Mouse (Mus musculus) MEL (cell line): ENCODE measurements at regions not wholly inside any gene's neighbourhood (a gene's known extent, or its start where the extent isn't known, plus 50 kb on each side); places are given as distances from the start of the nearest gene placed in this dataset.

Experiments
- DNase-seq: peaks from one replicate; pipeline ENCODE4 v3.0.0; 2011; ENCODE audit warnings: low read depth, low spot score
- H3K27ac ChIP-seq: 2 replicates; pipeline ENCODE4 v1.5.1; 2012; ENCODE audit warnings: low read depth, mild to moderate bottlenecking, control low read depth, low read length, moderate library complexity; ENCODE audit not compliant: control insufficient read depth
- H3K27me3 ChIP-seq, 2 experiments: fragments of 150-350 bp in 1 of 2; sonication (generic) in 1 of 2; 2 replicates each; pipeline ENCODE4 v1.6.1; 2012; ENCODE audit warnings: low read length in 2 of 2, mild to moderate bottlenecking in 2 of 2, improper control_type of control experiment in 1 of 2, moderate library complexity in 1 of 2; ENCODE audit not compliant: insufficient read depth in 2 of 2, control insufficient read depth in 1 of 2
- H3K36me3 ChIP-seq, 2 experiments: 2 replicates each; pipeline ENCODE4 v1.6.1; 2012 to 2014; ENCODE audit warnings: low read length in 2 of 2, improper control_type of control experiment in 1 of 2, inconsistent platforms in 1 of 2, mild to moderate bottlenecking in 1 of 2; ENCODE audit not compliant: insufficient read depth in 2 of 2, control insufficient read depth in 1 of 2
- H3K4me1 ChIP-seq, 2 experiments: fragments of 150-350 bp in 1 of 2; sonication (generic) in 1 of 2; 2 replicates each; pipeline ENCODE4 v1.6.1; 2012; ENCODE audit warnings: low read length in 2 of 2, improper control_type of control experiment in 1 of 2, mild to moderate bottlenecking in 1 of 2; ENCODE audit not compliant: insufficient read depth in 2 of 2, control insufficient read depth in 1 of 2
- H3K4me3 ChIP-seq, 2 experiments: fragments of 150-350 bp in 1 of 2; sonication (generic) in 1 of 2; 2 replicates each; pipeline ENCODE4 v1.5.1; 2012; ENCODE audit warnings: low read depth in 2 of 2, low read length in 2 of 2, mild to moderate bottlenecking in 2 of 2, moderate library complexity in 2 of 2, control low read depth in 1 of 2, improper control_type of control experiment in 1 of 2; ENCODE audit not compliant: control insufficient read depth in 1 of 2, insufficient read depth in 1 of 2
- H3K79me2 ChIP-seq: 2 replicates; pipeline ENCODE4 v1.6.1; 2012; ENCODE audit warnings: mild to moderate bottlenecking, low read length, moderate library complexity; ENCODE audit not compliant: control insufficient read depth, poor library complexity, insufficient read depth
- H3K9ac ChIP-seq: 2 replicates; pipeline ENCODE4 v1.6.1; 2012; ENCODE audit warnings: low read depth, mild to moderate bottlenecking, control low read depth, low read length, moderate library complexity; ENCODE audit not compliant: control insufficient read depth, poor library complexity, severe bottlenecking
- H3K9me3 ChIP-seq: fragments of 150-350 bp; sonication (generic); replicated peaks from 2 replicates; pipeline ENCODE4 v1.6.1; 2012; ENCODE audit warnings: mild to moderate bottlenecking, low read length, improper control_type of control experiment, moderate library complexity; ENCODE audit not compliant: insufficient read depth
- BHLHE40 ChIP-seq: IDR thresholded peaks from 2 replicates; pipeline ENCODE4 v1.6.1; 2012; ENCODE audit warnings: low read depth, mild to moderate bottlenecking, inconsistent platforms, low read length, improper control_type of control experiment, borderline replicate concordance
- CHD1 ChIP-seq: IDR thresholded peaks from 2 replicates; pipeline ENCODE4 v1.6.1; 2012; ENCODE audit warnings: low read depth, mild to moderate bottlenecking, inconsistent platforms, low read length, improper control_type of control experiment
- CHD2 ChIP-seq: IDR thresholded peaks from 2 replicates; pipeline ENCODE4 v1.6.1; 2011; ENCODE audit warnings: low read length, improper control_type of control experiment
- CTCF ChIP-seq, 3 experiments: IDR thresholded peaks in 2 of 3; conservative IDR thresholded peaks in 1 of 3; 2 replicates each; pipeline ENCODE4 v1.5.1; 2011 to 2012; ENCODE audit warnings: low read length in 3 of 3, low read depth in 2 of 3, mild to moderate bottlenecking in 2 of 3, improper control_type of control experiment in 1 of 3, inconsistent platforms in 1 of 3, mixed read lengths in 1 of 3, moderate library complexity in 1 of 3; ENCODE audit not compliant: control insufficient read depth in 1 of 3, insufficient read depth in 1 of 3, poor library complexity in 1 of 3, severe bottlenecking in 1 of 3
- GABPA ChIP-seq: IDR thresholded peaks from 2 replicates; pipeline ENCODE4 v1.6.1; 2012; ENCODE audit warnings: low read depth, mild to moderate bottlenecking, inconsistent platforms, low read length, improper control_type of control experiment, moderate library complexity
- GATA1 ChIP-seq: IDR thresholded peaks from 2 replicates; pipeline ENCODE4 v1.6.1; 2011; ENCODE audit warnings: low read depth, low read length, improper control_type of control experiment
- MAFK ChIP-seq: IDR thresholded peaks from 2 replicates; pipeline ENCODE4 v1.6.1; 2011; ENCODE audit warnings: low read depth, mild to moderate bottlenecking, low read length, improper control_type of control experiment, borderline replicate concordance
- MAX ChIP-seq: IDR thresholded peaks from 2 replicates; pipeline ENCODE4 v1.6.1; 2011; ENCODE audit warnings: low read length, improper control_type of control experiment
- MXI1 ChIP-seq: IDR thresholded peaks from 2 replicates; pipeline ENCODE4 v1.6.1; 2011; ENCODE audit warnings: mild to moderate bottlenecking, low read depth, low read length, improper control_type of control experiment
- MYC ChIP-seq: IDR thresholded peaks from 2 replicates; pipeline ENCODE4 v1.6.1; 2011; ENCODE audit warnings: low read depth, mild to moderate bottlenecking, low read length, improper control_type of control experiment, moderate library complexity
- POLR2AphosphoS2 ChIP-seq: IDR thresholded peaks from 2 replicates; pipeline ENCODE4 v1.6.1; 2011; ENCODE audit warnings: low read length, improper control_type of control experiment
- POLR2AphosphoS5 ChIP-seq: IDR thresholded peaks from 2 replicates; pipeline ENCODE4 v1.6.1; 2012; ENCODE audit warnings: low read depth, borderline replicate concordance, mild to moderate bottlenecking, inconsistent platforms, low read length, moderate library complexity, mixed read lengths
- SMC3 ChIP-seq: IDR thresholded peaks from 2 replicates; pipeline ENCODE4 v1.6.1; 2011; ENCODE audit warnings: low read depth, low read length, improper control_type of control experiment
- TCF12 ChIP-seq: IDR thresholded peaks from 2 replicates; pipeline ENCODE4 v1.6.1; 2014; ENCODE audit warnings: low read depth, mild to moderate bottlenecking, inconsistent platforms, low read length, improper control_type of control experiment, moderate library complexity
- UBTF ChIP-seq: IDR thresholded peaks from 2 replicates; pipeline ENCODE4 v1.6.1; 2012; ENCODE audit warnings: low read depth, mild to moderate bottlenecking, inconsistent platforms, low read length, improper control_type of control experiment, moderate library complexity, borderline replicate concordance; ENCODE audit not compliant: insufficient read depth
- USF1 ChIP-seq: IDR thresholded peaks from 2 replicates; pipeline ENCODE4 v1.6.1; 2014; ENCODE audit warnings: low read depth, mild to moderate bottlenecking, inconsistent platforms, low read length, improper control_type of control experiment, moderate library complexity
- USF2 ChIP-seq, 2 experiments: IDR thresholded peaks; 2 replicates each; pipeline ENCODE4 v1.6.1; 2011 to 2012; ENCODE audit warnings: improper control_type of control experiment in 2 of 2, low read length in 2 of 2, borderline replicate concordance in 1 of 2, inconsistent platforms in 1 of 2, low read depth in 1 of 2, mild to moderate bottlenecking in 1 of 2; ENCODE audit not compliant: insufficient read depth in 1 of 2

DNA sequence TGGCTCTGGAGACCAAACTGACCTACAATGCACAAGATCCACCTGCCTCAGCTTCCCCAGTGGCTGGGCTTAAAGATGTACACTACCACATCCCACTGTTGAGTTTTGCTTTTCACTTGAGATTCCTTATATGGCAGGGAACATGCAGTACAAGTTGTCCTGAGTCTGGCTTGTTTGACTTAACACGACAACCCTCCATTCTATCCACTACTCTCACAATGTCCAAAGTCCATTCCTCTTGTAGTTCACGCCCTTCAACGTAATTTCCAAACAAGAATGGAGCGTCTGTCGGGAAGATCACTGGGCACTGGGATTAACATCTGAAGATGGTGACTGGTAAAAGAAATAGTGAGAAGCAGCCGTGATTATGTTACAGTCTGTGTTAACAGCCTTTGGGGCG, 108.6 kb upstream of the Klf14 start:
- DNase-seq: no peak
- no peaks in the 10 kb centered on the region for H3K4me1 ChIP-seq
- no peaks in the 10 kb centered on the region for H3K9me3 ChIP-seq
- no peaks in the 10 kb centered on the region for H3K27me3 ChIP-seq
- H3K79me2 ChIP-seq: no peaks in the 10 kb centered on the region
- H3K4me3 ChIP-seq: no peak overlapping the region
- TF ChIP-seq CTCF (IDR thresholded peaks at IDR 0.05 in 2 of 3, conservative IDR thresholded peaks at IDR 0.05 in 1 of 3; ENCODE audit: control insufficient read depth in 1 of 3, insufficient read depth in 1 of 3, low read depth in 2 of 3, low read length in 3 of 3, poor library complexity in 1 of 3, severe bottlenecking in 1 of 3): no peak
- H3K9ac ChIP-seq: no peak overlapping the region
- H3K36me3 ChIP-seq: peaks cover 0 to 16% of the 10 kb centered on the region in 2 experiments; a peak in 1 of 4 replicates
- no peak overlapping the region for H3K27ac ChIP-seq

DNA sequence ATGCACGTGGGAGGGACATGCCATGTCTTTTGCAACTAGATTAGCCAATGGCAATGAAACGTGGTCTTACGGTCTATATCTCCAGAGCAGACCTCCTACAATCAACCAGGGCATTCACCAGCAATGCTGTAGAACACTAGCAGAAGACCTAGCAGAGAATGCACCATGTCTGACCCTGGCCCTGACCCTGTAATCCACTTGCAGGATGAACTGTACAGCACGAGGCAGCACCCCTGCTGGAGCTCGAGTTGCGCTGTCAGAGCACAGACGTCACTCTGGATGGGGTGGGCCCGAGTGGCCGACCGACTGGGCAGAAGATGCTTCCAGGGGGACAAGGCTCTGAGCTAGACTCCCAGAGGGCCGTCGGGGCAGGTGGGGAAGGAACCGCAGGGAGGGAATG, 110.4 kb upstream of the Klf14 start:
- H3K9ac ChIP-seq: no peak overlapping the region
- no peaks in the 10 kb centered on the region for H3K27me3 ChIP-seq
- no peaks in the 10 kb centered on the region for H3K4me1 ChIP-seq
- no peak for DNase-seq
- TF ChIP-seq BHLHE40 (no peak), GATA1 (no peak), MXI1 (no peak), TCF12 (no peak), USF2 (IDR thresholded peaks at IDR 0.05; ENCODE audit: borderline replicate concordance in 1 of 2, insufficient read depth in 1 of 2, low read depth in 1 of 2, low read length in 2 of 2) (no peak), MAFK (no peak), UBTF (no peak), SMC3 (no peak), CHD2 (no peak), POLR2AphosphoS2 (no peak), MAX (no peak), USF1 (no peak), GABPA (no peak), CTCF (IDR thresholded peaks at IDR 0.05 in 2 of 3, conservative IDR thresholded peaks at IDR 0.05 in 1 of 3; ENCODE audit: control insufficient read depth in 1 of 3, insufficient read depth in 1 of 3, low read depth in 2 of 3, low read length in 3 of 3, poor library complexity in 1 of 3, severe bottlenecking in 1 of 3) (no peak), POLR2AphosphoS5 (no peak), CHD1 (no peak), MYC (no peak)
- H3K27ac ChIP-seq: no peak overlapping the region
- no peak overlapping the region for H3K4me3 ChIP-seq
- no peaks in the 10 kb centered on the region for H3K79me2 ChIP-seq
- no peaks in the 10 kb centered on the region for H3K9me3 ChIP-seq
- H3K36me3 ChIP-seq: peaks cover 0 to 12% of the 10 kb centered on the region in 2 experiments; a peak in 1 of 4 replicates
